Mouse (Mus musculus): ENCODE data around the gene Camta1. TPM values are rescaled to one million over a fixed set of nuclear protein-coding genes. Genes with fewer than 3 reads are reported as not detected.
A peak's percentile ranks its signal among the peaks of the same experiment; 100 is the strongest.
"Not testable (repeated sequence)": the region's sequence is repeated elsewhere in the genome, so short reads cannot be mapped to it uniquely, and the experiment has no call there.

The Camta1 gene
- total RNA-seq, 2 experiments from 2014 or later = 193 to 222 TPM

DNA sequence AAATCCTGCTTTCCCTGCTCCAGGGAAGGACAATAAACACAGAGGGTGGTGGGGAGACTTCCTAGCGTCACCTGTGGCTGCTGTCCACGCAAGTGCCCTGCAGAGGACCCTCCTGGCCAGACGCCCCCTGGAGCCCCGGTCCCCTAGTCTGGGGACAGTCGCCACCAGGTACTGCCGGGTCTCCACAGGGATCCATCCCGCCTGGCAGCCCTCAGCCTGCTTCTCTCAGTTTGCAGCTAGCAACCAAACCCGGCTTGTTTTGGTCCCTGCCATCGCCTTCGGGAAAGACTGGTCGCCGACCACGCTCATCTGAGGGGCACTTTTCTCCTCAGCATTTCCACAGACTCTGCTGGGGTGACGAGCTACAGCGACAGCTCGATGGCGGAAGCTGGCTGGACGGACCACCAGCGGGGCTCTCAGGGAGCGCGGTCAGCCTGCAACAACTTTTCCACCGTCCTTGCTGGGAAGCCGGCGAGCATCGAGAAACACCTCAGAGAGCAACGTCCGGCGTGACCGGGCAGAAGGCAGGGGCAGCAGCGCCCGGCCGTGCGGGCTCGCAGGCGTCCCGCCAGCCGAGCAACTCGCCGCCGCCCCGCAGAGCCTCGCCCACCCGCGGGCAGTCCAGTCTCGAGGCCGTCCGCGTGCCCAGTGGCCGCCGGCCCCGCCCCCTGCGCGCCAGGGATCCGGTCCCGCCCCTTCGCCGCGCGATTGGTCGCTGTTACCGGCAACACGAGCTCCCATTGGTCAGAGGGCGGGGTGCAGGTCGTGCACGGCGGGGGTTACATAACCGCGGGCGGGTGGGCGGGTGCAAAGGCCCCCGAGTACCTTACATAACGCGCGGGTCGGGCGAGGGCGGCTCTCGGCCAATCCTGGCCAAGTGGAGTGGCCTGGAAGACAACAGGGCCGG lies 817.4 kb downstream of the Camta1 start, which contains the start of gene Per3:
Gene Per3, minus strand, starts transcription at position 629 of the 907 bp plus-strand sequence.
- intact Hi-C loops (cut with DNase I) = loop anchor here (5.0 kb wide), 1 partner anchor 83 kb away; no protein-coding TSS in a partner anchor
- DNase-seq (ENCODE audit: low spot score in 2 of 2) = peak; percentile 98 to 99

DNA sequence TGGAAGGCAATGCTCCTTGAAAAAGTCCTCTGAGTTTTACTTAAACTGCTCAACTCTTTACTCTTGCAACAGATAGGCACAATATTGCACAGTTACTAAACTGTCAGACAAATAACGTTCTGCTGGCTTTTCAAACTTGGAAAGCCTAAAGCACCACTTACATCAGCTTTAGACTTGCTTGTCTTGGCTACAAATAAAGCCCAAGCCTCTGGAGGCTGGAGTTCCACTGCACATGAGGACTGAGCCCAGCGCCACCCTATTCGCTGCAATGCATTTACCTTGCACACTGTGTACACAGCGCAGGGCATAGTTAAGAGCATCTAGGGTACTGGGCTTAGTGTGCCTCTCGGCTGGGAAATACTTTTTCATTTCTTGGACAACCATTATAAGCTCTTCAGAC lies 818.4 kb downstream of the Camta1 start:
- DNase-seq (ENCODE audit: low spot score in 2 of 2) = peak in 1 of 2 experiments; percentile 28
- intact Hi-C loops (cut with DNase I) = loop anchor here (5.0 kb wide), 1 partner anchor 84 kb away; no protein-coding TSS in a partner anchor

DNA sequence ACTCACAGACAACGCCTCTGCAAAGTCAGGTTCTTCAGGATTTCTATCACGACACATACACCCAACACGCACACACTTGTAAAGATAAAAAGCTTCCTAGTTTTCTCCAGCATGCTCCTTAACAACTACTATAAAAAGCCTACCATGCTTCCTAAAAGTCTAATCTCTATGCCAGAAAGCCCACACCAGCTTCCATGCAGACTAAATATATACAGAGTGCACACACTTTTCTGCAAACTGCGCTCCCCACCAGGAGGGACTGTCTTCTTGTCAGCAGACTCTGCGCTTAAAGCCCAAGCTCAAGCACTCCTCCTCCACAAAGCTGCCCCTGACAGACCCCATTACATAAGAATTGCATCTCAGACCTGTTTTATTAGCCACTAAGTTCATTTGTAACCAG lies 820.2 kb downstream of the Camta1 start:
- intact Hi-C loops (cut with DNase I) = loop anchor here (1.0 to 5.0 kb wide), 2 partner anchors 86 to 100 kb away; no protein-coding TSS in a partner anchor
- DNase-seq (ENCODE audit: low spot score in 2 of 2) = peak; percentile 42 to 88

DNA sequence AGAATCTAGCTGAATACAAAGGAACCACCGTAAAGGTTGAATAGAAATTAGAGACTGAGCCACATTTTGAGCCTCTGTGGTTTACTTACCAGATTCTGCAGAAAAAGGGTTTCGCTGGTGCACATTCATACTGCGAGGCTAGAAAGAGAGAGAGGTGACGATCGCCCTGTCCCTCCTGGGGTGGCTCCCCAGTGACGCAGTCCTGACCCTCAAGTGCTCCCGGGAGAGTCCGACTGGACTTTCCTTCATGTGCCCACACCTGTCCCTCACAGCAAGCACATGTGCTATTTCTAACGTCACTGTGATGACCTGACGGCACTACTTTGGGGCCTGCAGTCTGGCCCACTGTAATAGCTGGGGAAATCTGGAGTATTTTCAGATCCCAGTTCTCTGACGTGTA lies 823.9 kb downstream of the Camta1 start:
- DNase-seq (ENCODE audit: low spot score in 2 of 2) = no peak
- intact Hi-C loops (cut with DNase I) = no loop called here

DNA sequence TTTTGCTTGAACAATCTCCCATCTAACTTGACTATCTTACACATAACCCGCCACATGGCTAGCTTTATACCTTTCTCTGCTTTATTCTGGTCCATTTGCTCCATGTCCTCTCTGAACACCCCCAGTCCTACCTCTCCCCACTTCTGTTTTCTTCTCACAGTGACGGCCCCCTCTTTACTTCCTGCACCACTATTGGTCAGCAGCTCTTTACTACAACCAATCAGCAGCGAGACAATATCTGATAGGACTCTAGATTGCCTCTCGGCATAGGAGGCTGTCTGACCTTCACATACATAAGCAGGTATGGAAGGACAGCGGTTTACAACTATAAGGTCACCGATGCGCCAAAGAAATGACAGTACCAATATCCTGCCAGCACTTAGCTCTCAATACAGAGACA lies 825.2 kb downstream of the Camta1 start:
- DNase-seq (ENCODE audit: low spot score in 2 of 2) = no peak
- intact Hi-C loops (cut with DNase I) = no loop called here

DNA sequence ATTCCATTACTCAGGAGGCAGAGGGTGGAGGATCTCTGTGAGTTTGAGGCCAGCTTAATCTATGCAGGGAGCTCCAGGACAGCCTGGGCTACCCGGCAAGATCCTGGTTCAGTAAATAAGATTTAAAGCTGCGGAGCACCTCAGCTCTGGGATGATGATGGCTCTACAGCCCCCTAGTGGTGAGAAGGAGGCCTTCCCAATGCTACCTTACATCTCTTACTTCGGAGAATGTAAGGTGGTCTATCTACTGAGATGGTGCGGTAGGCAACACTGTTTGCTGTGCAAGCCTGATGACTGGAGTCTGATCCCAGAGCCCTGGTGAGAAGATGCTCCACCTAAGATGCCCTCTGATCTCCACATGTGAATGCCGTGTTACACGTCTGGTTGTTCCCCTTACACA lies 834.7 kb downstream of the Camta1 start:
- intact Hi-C loops (cut with DNase I) = no loop called here

DNA sequence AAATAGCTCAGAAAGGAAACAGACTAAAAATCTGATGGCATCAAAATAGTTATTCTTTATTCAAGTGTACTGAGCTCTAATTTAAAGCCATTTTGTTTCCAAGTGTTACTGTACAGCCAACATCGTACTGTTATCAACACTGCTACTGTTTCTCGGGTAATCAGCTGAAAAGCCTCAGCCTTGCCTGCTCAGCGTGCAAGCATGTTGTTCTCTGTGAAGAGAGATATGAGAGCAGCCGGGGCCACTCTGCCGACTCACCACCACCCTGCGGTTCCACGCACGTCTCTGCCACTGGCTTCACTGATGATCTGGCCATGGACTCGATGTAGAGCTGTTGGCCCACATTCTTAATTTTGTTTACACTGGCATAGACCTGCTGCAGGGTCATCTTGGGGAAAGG lies 837.5 kb downstream of the Camta1 start:
- intact Hi-C loops (cut with DNase I) = no loop called here

More for the DNA sequence above, 834.7 kb downstream of the Camta1 start:
- DNase-seq (ENCODE audit: low spot score in 2 of 2) = peak in 1 of 2 experiments; percentile 32

DNA sequence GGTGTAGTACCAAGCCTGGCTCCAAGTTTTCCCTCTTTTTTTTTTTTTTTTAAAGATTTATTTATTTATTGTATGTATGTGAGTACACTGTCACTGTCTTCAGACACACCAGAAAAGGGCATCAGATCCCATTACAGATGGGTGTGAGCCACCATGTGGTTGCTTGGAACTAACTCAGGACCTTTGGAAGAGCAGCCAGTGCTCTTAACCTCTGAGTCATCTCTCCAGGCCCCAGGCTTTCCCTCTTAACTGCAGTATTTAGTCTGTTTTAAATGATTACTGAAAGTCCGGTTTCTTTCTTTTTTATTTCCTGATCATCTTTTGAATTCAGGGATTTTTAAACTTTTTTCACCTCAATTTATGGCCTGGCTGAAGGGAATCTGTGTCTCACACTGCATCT lies 844.3 kb downstream of the Camta1 start:
- intact Hi-C loops (cut with DNase I) = not testable (repeated sequence)

More for the DNA sequence above, 837.5 kb downstream of the Camta1 start:
- no peak for DNase-seq (ENCODE audit: low spot score in 2 of 2)

DNA sequence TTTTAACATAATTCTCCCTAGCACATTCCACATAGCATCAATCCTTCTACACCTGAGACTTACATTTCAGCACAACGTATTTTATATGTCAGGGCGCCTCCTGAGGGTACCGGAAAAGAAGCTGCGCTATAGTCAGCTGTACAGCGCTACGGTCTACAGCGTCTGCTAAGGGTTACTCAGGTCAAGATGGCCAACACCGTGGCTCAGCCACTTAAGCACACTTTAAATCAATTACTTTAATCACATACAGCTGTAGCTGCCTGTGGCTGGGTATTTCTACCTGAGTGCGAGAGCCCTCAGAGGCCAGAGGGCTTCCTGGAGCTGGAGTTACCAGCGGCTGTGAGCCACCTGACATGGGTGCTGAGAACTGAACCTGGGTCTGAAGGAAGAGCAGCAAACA lies 845.7 kb downstream of the Camta1 start:
- intact Hi-C loops (cut with DNase I) = no loop called here
- DNase-seq (ENCODE audit: low spot score in 2 of 2) = no peak

More for the DNA sequence above, 844.3 kb downstream of the Camta1 start:
- DNase-seq (ENCODE audit: low spot score in 2 of 2) = not testable (repeated sequence)

DNA sequence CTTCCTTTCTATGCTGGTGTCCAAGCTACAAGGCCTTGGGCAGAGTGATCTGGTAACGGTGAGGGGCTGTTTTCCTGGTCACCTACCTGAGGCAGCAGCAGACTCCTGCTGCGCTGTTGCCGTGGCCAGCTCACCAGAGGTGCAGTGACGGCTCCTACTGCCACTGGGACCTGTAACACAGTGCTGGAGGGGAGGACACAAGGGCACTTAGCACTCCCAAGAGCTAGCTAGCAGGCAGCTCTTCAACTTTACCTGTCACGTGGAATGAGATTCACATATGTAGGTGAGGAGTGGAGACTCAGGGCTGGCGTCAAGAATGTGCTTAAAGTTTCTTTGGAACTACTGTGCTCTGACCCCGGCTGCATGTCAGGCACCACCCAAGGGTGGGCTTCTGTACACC lies 851.4 kb downstream of the Camta1 start:
- no peak for DNase-seq (ENCODE audit: low spot score in 2 of 2)
- intact Hi-C loops (cut with DNase I) = no loop called here

DNA sequence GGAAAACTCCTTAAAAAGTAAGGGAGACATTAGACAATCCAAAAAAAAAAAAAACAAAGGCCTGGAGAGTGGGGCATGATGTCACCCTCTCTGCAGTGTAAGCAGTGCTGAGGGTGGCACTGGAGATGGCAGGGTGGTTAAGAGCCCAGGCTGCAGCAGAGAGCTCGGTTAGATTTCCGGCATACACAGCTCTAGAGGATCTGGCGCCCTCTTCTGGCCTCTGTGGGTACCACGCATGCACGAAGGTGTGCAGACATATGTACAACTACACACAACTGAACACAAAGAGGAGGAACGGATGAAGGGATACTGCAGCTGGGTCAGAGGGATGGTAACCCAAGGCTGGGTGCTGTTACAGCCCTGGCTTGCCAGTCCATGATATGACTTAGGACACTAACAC lies 854.7 kb downstream of the Camta1 start:
- intact Hi-C loops (cut with DNase I) = no loop called here
- peak; percentile 19 to 20 for DNase-seq (ENCODE audit: low spot score in 2 of 2)

DNA sequence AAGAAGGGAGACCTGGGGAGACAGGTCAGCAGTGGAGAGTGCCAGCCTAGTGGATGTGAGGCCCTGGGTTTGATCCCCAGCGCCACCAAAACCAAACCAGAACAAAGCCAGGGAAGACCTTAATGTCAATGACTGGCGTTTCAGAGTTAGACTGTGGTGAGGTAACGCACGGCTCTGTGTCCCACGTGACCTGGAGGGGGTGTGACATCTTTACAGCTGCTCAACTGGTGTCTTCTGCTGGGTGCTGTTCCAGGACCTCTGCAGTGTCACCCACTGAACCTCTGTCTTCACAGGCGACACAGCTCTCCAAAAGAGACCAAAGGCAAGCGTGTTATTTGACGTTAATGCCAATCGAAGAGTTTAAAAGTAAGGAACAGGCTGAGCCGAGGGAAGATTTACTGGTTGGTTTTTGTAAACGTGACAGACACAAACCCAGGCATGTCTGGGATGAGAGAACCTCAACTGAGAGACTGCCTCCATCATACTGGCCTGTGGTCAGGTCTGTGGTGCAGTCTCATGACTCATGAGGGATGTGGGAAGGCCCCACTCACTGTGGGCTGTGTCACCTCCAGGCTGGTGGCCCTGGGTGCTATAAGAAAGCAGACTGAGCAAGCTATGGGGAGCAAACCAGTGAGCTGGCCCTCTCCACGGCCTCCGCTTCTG lies 855.9 kb downstream of the Camta1 start:
- intact Hi-C loops (cut with DNase I) = no loop called here

DNA sequence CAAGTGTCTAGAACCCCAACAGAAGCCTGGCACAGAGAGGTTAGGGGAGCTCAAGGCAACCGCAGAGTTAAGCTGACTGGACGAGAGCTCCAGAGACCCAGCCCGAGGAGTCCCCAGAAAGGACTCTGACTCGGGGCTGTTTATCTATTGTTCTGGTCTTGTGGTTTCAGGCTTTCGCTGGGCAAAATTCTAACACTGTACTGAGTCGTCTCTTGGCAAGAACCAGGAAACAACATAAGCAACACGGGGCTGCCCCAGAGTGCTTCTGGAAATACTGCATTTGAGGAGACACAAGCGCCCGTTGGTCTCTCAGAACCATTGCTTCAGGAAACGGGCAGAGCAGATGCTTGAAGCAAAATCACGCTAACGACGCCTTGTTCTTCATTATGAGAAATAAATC lies 860.3 kb downstream of the Camta1 start:
- intact Hi-C loops (cut with DNase I) = no loop called here
- DNase-seq (ENCODE audit: low spot score in 2 of 2) = no peak

More for the DNA sequence above, 855.9 kb downstream of the Camta1 start:
- no peak for DNase-seq (ENCODE audit: low spot score in 2 of 2)

DNA sequence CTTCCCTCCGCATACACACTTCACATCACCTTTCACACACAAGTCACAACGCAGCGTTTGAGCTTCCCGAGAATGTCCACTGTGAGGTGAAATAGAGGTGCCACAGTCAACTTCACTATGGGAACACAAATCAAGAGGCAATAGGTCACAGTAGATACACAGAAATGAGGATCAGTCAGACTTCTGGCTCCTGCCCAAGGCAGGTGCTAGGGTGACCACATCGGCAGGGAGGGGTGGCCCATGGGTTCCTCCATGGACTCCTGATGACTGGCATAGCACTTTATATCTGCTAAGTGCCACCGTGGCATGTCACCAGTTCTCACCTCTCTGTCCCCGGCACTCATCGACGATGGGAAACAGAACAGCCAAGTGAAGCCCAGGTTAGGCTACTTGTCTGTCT lies 863.0 kb downstream of the Camta1 start:
- no peak for DNase-seq (ENCODE audit: low spot score in 2 of 2)
- intact Hi-C loops (cut with DNase I) = no loop called here

DNA sequence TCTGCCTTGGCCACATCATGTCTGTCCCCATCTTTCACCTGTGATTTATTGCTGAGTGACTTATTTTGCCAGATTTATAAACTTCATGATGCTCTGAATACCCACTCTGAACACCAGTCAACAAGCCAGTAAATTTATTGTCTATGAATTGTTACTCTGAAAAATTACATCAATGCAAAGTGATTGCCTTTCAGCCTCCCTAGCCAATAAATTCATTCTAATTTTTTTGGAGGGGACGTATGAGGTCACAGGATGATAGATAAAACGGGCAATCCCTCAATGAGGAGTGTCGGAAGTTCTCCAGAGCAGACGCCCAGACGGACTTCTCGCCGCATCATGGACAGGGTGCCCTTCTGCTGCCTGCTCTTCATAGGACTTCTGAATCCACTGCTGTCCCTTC lies 864.9 kb downstream of the Camta1 start, which contains the start of gene Uts2:
Gene Uts2, plus strand, starts transcription at position 301 of the 400 bp plus-strand sequence.
- DNase-seq (ENCODE audit: low spot score in 2 of 2) = no peak
- intact Hi-C loops (cut with DNase I) = no loop called here

DNA sequence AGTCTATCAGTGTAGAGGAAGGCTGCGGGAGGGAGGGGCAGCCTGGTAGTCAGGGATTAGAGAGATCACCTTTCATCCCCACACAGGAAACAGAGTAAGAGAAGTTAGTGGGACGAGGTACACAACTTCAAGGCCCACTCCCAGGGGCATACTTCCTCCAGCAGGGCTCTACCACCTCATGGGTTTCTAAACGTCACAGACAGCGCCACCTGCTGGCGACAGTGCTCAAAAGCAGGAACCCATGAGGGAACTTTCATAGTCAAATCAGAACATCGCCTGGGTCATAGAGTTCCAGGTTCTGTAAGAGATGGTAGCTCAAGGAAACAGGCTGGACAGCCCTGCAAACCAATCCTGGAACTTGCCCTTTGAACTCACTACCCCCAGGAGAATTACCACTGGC lies 871.5 kb downstream of the Camta1 start:
- intact Hi-C loops (cut with DNase I) = no loop called here
- DNase-seq (ENCODE audit: low spot score in 2 of 2) = no peak

DNA sequence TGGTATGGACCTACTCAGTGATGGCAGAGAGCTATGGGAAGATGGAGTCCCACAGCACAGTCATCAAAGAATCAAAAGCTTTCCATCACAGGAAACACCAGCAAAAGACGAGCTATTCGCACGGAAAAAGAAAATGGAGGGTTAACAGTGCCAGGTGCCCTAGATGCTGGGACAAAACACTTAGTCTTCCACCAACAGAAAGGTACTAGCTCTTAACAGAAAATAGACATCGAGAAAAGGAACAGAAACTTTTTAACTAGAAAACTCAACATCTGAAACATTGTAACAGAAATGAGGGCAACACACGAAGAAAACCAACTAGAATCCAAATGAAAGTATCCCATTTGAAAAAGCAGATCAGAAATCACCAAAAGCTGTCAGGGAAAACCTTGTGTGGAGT lies 881.5 kb downstream of the Camta1 start:
- no peak for DNase-seq (ENCODE audit: low spot score in 2 of 2)

DNA sequence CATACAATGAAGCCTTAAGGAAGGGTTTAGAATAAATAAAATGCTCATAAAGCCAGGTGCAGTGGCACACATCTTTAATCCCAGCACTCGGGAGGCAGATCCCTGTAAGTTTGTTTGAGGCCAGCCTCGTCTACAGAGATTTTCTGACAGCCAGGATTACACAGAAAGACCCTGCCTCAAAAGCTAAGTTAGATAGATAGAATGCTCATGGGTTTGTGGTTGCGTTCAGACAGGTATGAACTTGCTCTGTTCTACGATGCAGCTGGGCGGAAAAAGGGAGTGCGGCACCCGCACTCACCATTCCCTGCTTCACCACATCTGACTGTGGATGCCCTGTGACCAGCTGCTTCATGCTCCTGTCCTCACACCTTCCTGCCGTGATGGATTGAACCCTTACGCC lies 882.2 kb downstream of the Camta1 start:
- DNase-seq (ENCODE audit: low spot score in 2 of 2) = no peak
- intact Hi-C loops (cut with DNase I) = no loop called here

More for the DNA sequence above, 881.5 kb downstream of the Camta1 start:
- intact Hi-C loops (cut with DNase I) = no loop called here

DNA sequence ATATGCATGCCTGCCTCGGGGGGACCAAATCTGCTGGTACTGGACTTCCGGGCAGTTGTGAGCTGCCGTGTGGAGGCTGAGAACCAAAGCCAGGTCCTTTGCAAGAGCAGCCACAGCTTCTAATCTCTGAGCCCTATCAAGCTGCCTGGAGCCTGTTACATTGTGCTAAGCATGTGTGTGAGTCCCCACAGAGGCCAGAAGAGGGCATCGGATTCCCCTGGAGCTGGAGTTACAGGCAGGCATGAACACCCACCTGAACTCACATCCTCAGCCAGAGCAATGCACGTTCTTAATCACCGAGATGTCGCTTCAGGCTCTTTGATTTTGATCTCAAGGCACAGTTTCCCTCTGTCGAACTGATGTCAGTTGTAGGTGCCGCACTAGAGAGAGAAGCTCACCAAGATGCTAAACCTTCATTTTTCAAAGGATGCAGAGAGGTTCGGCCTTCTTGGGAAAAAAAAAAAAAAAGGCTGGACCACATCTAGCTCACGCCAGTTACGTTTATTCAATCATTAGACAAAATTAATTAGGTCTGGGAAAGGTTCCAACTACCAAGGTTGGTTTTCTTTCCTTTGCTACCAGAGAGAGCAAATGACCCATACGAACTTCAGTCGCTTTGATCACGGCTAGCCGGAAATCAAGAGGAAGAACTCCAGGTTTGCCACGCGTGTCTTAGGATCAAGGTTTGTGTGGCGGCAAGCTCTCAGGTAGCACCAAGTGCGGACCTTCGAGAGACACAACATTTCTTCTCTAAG lies 883.3 kb downstream of the Camta1 start:
- intact Hi-C loops (cut with DNase I) = no loop called here
- DNase-seq (ENCODE audit: low spot score in 2 of 2) = no peak

DNA sequence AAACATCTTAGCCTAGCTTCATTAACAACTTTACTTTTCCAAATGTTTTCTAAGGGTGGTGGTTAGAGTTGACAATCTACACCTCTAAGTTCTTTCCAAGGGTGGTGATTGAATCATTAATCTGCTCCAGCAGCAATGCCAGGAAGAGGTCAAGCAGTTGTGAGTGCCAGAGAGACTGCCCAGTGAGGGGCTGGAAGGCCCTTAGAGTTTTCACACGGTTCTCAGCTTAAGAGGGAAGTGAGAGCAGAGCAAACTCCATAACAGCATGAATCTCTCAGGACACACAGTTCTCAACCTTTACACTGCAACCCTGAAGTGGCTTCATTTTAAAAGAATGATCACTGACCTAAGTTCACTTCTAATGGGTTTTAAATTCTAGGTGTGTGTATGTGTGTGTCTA lies 886.5 kb downstream of the Camta1 start:
- intact Hi-C loops (cut with DNase I) = no loop called here
- DNase-seq (ENCODE audit: low spot score in 2 of 2) = no peak
